Mouse (Mus musculus): ENCODE measurements around the gene Arhgap28.

Gene Arhgap28

GRCm38 (mm10) chr17:68003741-68004560 is at the start of gene Arhgap28:
Gene Arhgap28 (minus strand): TSS chr17:68004120.
- peak; percentile 97 for DNase-seq (ENCODE audit: low read depth, low spot score)

GRCm38 (mm10) chr17:68046341-68046675 is 42.4 kb upstream of the Arhgap28 start:
- peak; percentile 11 for DNase-seq (ENCODE audit: low read depth, low spot score)

- no peak for DNase-seq (ENCODE audit: low read depth, low spot score)
Observed at GRCm38 (mm10) chr17:68045655-68046340, 41.9 kb upstream of the Arhgap28 start.

DNA sequence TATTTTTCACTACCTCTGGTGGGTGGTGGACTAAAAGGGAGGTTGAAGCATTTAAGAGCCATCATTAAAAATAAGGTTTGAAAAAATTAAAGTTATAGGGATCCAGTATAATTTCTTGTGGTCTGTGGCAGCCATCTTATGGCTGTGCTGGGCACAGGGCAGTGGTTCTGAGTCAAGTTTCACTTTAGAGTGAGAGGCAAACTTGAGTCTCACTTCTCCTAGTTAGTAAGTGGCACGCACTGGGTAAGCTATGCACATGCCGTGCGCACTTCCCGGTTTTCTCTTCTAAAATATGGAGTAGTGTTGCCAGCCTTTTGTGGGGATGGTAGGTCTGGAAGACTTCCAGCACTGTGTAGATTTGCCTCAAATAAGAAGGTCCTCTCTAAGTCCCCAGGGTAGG is 38.5 kb upstream of the Arhgap28 start:
- no peak for DNase-seq (ENCODE audit: low read depth, low spot score)

DNA sequence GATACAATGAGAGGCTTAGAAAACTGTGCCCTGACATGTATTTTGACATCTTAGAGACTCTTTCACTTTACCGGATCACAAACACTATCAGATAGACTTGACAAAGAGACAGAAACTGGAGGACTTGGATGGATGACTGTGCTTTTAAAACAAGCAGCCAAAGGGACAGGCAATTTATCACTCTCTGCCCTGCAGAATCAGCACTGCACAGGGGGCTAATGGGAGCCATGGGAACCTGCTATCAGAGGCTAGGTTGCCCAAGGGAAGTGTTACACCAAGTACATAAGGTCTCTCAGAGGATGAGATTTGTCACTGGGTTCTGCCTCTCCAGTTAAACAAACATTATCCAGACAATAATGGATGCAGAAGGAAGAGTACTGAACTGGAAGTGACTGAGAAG is 33.1 kb upstream of the Arhgap28 start:
- DNase-seq (ENCODE audit: low read depth, low spot score): no peak

DNA sequence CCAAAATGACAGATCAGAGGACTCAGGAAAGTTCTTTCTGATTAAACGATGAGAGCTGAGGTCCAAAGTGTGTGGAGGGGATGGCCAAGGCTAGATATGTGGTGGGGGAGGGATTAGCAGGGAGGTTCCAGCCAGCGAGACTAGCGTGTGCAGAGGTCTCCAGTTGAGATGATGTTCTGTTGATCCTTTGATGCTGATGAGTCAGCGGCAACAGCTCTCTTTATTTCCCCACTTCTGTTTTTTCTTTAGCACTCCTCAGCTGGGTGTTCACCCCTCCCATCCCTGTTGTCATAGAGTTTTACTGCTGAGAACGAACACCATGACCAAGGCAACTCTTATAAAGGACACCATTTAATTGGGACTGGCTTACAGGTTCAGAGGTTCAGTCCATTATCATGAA is 25.6 kb upstream of the Arhgap28 start:
- no peak for DNase-seq (ENCODE audit: low read depth, low spot score)

GRCm38 (mm10) chr17:68028519-68028918 is 24.6 kb upstream of the Arhgap28 start:
- no peak for DNase-seq (ENCODE audit: low read depth, low spot score)

DNA sequence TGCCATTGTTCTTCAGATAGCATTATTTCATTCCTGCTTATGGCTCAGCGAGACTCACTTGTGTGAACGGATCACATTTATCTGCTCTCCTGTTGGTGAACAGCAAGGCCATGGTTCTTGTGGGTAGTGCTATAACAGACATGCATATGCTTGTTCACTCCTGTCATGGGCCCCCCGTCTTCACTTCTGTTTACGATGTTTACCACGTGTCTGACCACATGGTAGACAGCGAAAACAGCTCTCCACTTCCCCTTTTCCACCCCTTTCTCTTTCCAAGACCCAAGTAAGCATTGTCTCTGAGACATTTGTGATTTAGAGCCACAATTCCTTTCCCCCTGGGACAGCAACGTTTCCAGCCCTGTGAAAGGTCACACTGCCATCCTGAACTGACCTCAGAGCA is 20.4 kb upstream of the Arhgap28 start:
- DNase-seq (ENCODE audit: low read depth, low spot score): no peak

GRCm38 (mm10) chr17:68019466-68020065 is 15.6 kb upstream of the Arhgap28 start:
- no peak for DNase-seq (ENCODE audit: low read depth, low spot score)

- no peak for DNase-seq (ENCODE audit: low read depth, low spot score)
Observed at GRCm38 (mm10) chr17:68017095-68017494, 13.2 kb upstream of the Arhgap28 start.

- no peak for DNase-seq (ENCODE audit: low read depth, low spot score)
Observed at GRCm38 (mm10) chr17:68011606-68012005, 7.7 kb upstream of the Arhgap28 start.

- DNase-seq (ENCODE audit: low read depth, low spot score): no peak
Observed at GRCm38 (mm10) chr17:68010041-68010440, 6.1 kb upstream of the Arhgap28 start.

DNA sequence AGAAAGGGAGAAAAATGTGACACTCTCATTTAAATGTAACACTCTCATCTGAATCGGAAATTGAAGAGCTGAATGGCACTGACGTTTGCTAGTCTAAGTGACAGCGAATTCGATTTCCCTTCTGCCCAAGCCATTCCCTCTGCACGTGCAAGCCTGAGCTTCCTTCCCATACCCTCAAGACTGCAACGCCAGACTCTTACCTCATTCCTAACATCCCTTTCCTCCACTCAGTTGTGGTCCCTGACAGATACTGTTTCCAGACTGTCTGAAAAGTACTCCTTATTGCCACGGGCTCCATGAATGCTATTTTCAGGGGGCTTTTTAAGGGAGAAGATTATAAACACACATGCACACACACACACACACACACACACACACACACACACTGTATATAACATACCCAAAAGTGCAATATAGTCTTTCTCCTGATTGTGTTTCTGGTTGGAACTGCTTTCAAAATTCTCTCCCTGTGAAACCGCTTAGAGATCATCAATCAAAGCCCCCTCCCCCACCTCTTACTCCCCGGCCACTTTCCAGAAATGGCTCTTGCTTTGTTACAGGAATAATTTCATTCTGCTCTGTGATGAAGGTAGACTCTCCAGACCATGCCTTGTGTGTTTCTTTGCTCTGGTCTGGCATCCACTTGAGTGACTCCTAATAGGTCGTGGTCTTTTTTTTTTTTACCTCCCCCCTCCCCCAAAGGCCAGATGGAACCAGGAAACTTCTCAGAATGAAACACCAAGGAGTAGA is 836 bp upstream of the Arhgap28 start:
- peak; percentile 51 for DNase-seq (ENCODE audit: low read depth, low spot score)

DNA sequence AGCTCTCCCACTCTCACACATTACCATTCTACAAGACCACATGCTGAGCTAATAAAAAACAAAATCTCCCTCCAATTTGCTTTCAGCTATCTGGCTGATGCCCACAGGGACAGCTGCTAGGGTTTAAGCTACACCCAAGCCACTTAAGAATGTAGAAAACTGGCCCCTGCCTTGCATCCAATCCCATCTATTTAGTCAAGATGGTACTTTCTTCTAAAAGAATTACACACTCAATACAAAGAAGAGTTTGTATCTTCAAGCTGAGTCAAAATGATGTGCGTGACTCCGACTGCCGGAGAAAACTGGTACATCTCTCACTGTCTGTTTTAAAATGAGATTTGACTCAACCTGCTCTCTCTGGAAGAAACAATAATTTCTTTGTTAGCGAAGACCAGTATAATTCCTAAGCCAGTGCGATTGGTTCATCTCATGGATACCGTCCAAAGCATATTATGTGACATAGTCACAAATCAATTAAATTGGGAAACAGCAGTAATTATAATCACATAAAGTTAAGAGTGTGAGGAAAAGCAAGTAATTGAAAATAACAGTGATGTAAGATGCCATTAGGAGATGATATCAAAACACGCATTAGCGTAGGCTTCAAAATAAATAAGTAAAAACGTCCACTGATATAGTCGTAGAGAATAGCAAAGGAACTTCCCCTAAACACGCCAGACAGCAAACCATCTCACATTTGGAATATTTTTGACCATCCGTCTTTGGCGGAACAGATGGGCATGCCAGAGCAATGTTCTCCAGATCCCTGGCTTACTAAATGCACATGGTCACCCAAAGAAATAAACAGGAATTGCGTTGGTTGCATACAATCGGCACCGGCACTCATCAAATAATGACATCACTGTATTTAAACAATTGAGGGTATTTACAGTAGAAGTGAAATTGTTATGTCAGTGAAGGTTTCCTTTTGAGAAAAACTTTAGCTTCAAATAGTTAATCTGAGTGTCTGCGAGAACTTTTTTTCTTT is 1.0 kb downstream of the Arhgap28 start:
- no peak for DNase-seq (ENCODE audit: low read depth, low spot score)

DNA sequence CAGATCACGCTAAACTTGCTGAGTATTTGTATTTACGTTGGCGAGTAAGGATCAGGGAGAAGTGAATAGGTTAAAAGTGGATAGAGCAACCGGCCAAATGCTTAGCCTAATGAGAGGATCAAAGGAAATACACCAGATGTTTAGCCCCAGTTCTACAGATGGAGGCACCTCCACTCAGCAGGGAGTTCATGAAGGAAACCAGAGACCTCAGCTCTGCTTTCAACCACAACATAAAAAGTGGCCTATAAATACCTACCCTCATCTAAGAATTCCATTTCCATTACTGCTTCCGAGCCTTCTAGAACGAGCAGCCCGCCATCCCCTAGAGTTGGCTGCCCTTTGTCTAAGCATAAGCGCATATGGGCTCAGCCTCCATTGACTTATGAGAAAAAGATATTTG is 4.1 kb downstream of the Arhgap28 start:
- peak; percentile 86 for DNase-seq (ENCODE audit: low read depth, low spot score)

- no peak for DNase-seq (ENCODE audit: low read depth, low spot score)
Observed at GRCm38 (mm10) chr17:67996769-67997155, 7.2 kb downstream of the Arhgap28 start.

- DNase-seq (ENCODE audit: low read depth, low spot score): peak; percentile 78
Observed at GRCm38 (mm10) chr17:67996097-67996768, 7.7 kb downstream of the Arhgap28 start.

DNA sequence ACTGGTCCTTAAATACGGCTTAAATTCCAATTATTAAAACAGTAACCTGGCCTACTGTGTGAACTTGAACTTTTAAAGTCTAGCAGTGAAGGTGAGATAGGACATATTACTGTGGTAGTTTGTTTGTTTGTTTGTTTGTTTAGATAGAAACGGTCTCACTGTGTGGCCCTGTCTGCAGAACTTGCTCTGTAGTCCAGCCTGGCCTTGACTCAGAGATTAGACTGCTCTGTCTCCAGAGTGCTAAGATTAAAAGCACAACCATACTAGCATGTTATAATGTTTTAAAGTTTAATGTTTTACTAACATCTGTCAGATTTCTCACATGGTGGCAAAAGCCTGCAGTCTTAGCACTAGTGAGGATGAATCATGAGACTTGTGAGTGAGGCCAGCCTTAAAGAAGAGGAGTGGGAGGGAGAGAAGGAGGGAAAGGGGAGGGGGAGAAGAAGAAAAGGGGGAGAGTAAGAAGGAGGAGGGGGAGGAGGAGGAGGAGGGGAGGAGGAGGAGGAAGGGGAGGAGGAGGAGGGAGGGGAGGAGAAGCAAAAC is 8.6 kb downstream of the Arhgap28 start:
- DNase-seq (ENCODE audit: low read depth, low spot score): no peak

DNA sequence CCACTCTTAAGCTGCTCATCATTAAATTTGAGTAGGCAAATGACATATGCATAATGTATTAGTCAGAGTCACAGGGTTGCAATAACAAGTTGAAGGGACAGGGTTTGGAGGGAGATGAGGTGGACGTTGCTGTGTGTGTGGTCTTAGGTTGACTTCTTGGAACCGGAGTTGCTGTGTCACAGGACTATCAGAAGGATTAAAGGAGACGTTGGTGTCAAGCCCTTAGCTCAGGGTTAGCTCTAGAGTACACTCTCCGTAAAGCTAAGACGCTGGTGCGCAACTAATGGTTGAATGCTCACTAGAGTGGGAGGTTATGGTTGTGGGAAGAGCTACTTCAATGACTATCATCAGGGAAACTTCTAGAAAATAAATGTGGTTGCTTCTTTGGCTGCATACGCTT is 9.1 kb downstream of the Arhgap28 start:
- no peak for DNase-seq (ENCODE audit: low read depth, low spot score)
